Mouse (Mus musculus): Measurements from ENCODE around the gene H2-Aa. TPM values are rescaled to one million over a fixed set of nuclear protein-coding genes. Genes with fewer than 3 reads are reported as not detected.

Gene H2-Aa
- 35.8 and 41.2 TPM in 2 replicates for polyA plus RNA-seq (2015; fragmentation: Nextera tagmentation; extraction: Ambion mirVana)

- 18% methylated on average over 8 of the region's 8 CpGs for WGBS
- Histone ChIP-seq H3K4me1 (replicated peaks; ENCODE audit: control insufficient read depth, insufficient read depth, low read length) (no peaks in the 10 kb centered on the region), H3K4me2 (replicated peaks; ENCODE audit: low read depth) (no peak within 1 kb of the TSS), H3K27me3 (replicated peaks; ENCODE audit: control insufficient read depth, insufficient read depth, low read length) (no peaks in the 10 kb centered on the region), H3K9me3 (ENCODE audit: control insufficient read depth) (no peaks in the 10 kb centered on the region), H3K9ac (ENCODE audit: low read depth, low read length) (no peak within 1 kb of the TSS), H3K27ac (ENCODE audit: low read depth, low read length) (no peak within 1 kb of the TSS), H3K4me3 (ENCODE audit: low read depth, low read length) (no peak within 1 kb of the TSS), H3K36me3 (ENCODE audit: control insufficient read depth, insufficient read depth) (no peaks in the 10 kb centered on the region)
- TF ChIP-seq CTCF (IDR thresholded peaks at IDR 0.05; ENCODE audit: low read depth): no peak
- peak; percentile 69 for ATAC-seq
Measured at GRCm38 (mm10) chr17:34287648-34288047, at the start of gene H2-Aa. Gene H2-Aa (minus strand): TSS chr17:34287823.

DNA sequence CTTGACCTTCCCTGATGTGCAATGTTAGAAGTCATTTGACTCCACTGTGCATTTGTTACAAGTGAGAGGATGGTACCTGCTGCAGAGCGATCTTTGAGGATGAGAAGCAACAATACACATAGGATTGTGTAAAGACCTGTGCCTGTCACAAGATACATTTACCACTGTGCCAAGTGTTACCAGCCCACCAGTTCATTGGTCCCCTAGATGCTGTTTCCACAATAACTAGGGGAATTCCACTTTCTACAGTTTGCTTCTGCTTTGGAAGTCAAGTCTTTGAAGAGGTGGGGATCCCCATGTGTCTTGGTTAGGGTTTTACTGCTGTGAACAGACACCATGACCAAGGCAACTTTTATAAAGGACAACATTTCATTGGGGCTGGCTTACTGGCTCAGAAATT, 43.6 kb upstream of the H2-Aa start:
- TF ChIP-seq CTCF (IDR thresholded peaks at IDR 0.05; ENCODE audit: low read depth): no peak
- Histone ChIP-seq H3K4me3 (ENCODE audit: low read depth, low read length) (no peak overlapping the region), H3K9ac (ENCODE audit: low read depth, low read length) (no peak overlapping the region), H3K27ac (ENCODE audit: low read depth, low read length) (no peak overlapping the region), H3K4me1 (replicated peaks; ENCODE audit: control insufficient read depth, insufficient read depth, low read length) (no peaks in the 10 kb centered on the region), H3K4me2 (replicated peaks; ENCODE audit: low read depth) (no peak overlapping the region), H3K36me3 (ENCODE audit: control insufficient read depth, insufficient read depth) (no peaks in the 10 kb centered on the region), H3K27me3 (replicated peaks; ENCODE audit: control insufficient read depth, insufficient read depth, low read length) (no peaks in the 10 kb centered on the region), H3K9me3 (ENCODE audit: control insufficient read depth) (no peaks in the 10 kb centered on the region)
- ATAC-seq: no peak
- WGBS: 87% methylated on average over 1 of the region's 1 CpGs

DNA sequence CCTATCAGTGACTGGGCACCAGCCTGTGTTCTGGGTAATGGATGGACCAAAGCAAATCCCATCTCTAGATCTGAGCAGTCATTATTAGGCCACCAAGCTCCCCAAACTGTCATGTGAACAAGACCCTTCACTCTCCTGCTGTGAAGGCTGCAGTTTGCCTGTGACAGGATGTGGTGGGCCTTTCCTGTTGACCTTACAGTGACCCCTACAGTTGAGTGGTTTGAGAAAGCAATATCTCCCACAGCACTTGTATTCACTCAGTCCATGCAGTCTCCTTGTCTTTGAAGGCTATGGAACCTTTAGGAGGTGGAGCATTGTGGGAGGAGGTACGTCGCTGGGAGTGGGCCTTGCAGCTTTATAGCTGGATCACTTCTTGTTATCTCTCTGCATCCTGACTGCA, 42.2 kb upstream of the H2-Aa start:
- WGBS: 63% methylated on average over 2 of the region's 2 CpGs
- Histone ChIP-seq H3K9ac (ENCODE audit: low read depth, low read length) (no peak overlapping the region), H3K4me2 (replicated peaks; ENCODE audit: low read depth) (no peak overlapping the region), H3K4me3 (ENCODE audit: low read depth, low read length) (no peak overlapping the region), H3K9me3 (ENCODE audit: control insufficient read depth) (no peaks in the 10 kb centered on the region), H3K36me3 (ENCODE audit: control insufficient read depth, insufficient read depth) (no peaks in the 10 kb centered on the region), H3K27ac (ENCODE audit: low read depth, low read length) (no peak overlapping the region), H3K27me3 (replicated peaks; ENCODE audit: control insufficient read depth, insufficient read depth, low read length) (no peaks in the 10 kb centered on the region), H3K4me1 (replicated peaks; ENCODE audit: control insufficient read depth, insufficient read depth, low read length) (no peaks in the 10 kb centered on the region)
- TF ChIP-seq CTCF (IDR thresholded peaks at IDR 0.05; ENCODE audit: low read depth): no peak
- ATAC-seq: no peak

- TF ChIP-seq CTCF (IDR thresholded peaks at IDR 0.05; ENCODE audit: low read depth): no peak
- no peaks in the 10 kb centered on the region for H3K27me3 ChIP-seq (replicated peaks; ENCODE audit: control insufficient read depth, insufficient read depth, low read length)
- H3K9me3 ChIP-seq (ENCODE audit: control insufficient read depth): no peaks in the 10 kb centered on the region
- no peaks in the 10 kb centered on the region for H3K4me1 ChIP-seq (replicated peaks; ENCODE audit: control insufficient read depth, insufficient read depth, low read length)
- WGBS: 73% methylated on average over 3 of the region's 3 CpGs
- H3K4me3 ChIP-seq (ENCODE audit: low read depth, low read length): no peak overlapping the region
- H3K9ac ChIP-seq (ENCODE audit: low read depth, low read length): no peak overlapping the region
- no peaks in the 10 kb centered on the region for H3K36me3 ChIP-seq (ENCODE audit: control insufficient read depth, insufficient read depth)
- H3K4me2 ChIP-seq (replicated peaks; ENCODE audit: low read depth): no peak overlapping the region
- H3K27ac ChIP-seq (ENCODE audit: low read depth, low read length): no peak overlapping the region
- ATAC-seq: no peak
Measured at GRCm38 (mm10) chr17:34326373-34326772, 38.8 kb upstream of the H2-Aa start.

DNA sequence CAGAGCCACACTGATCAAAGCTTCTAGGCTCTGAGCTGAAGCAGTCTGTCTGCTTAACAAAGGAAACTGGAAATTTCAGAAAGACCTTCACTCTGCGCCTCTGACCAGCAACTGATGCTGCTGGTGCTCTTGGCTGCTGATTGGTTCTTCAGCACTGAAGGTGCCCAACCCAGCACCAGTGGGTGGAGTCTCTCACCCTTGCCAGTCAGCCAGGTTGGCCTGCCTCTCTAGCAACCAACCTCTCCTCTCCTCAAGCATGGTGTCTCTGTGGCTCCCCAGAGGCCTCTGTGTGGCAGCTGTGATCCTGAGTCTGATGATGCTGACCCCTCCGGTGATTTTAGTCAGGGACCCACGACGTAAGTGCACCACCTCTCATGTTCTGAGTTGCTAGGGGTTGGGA, 37.8 kb upstream of the H2-Aa start, which contains the start of gene H2-Eb2:
TSS of gene H2-Eb2 (plus strand) at position 230 of the 400 bp plus-strand sequence.
- Histone ChIP-seq H3K4me3 (ENCODE audit: low read depth, low read length) (no peak within 1 kb of the TSS), H3K9ac (ENCODE audit: low read depth, low read length) (no peak within 1 kb of the TSS), H3K4me2 (replicated peaks; ENCODE audit: low read depth) (no peak within 1 kb of the TSS), H3K4me1 (replicated peaks; ENCODE audit: control insufficient read depth, insufficient read depth, low read length) (no peaks in the 10 kb centered on the region), H3K27ac (ENCODE audit: low read depth, low read length) (no peak within 1 kb of the TSS), H3K27me3 (replicated peaks; ENCODE audit: control insufficient read depth, insufficient read depth, low read length) (no peaks in the 10 kb centered on the region), H3K9me3 (ENCODE audit: control insufficient read depth) (no peaks in the 10 kb centered on the region), H3K36me3 (ENCODE audit: control insufficient read depth, insufficient read depth) (no peaks in the 10 kb centered on the region)
- ATAC-seq: no peak
- 54% methylated on average over 4 of the region's 4 CpGs for WGBS
- no peak for TF ChIP-seq CTCF (IDR thresholded peaks at IDR 0.05; ENCODE audit: low read depth)

DNA sequence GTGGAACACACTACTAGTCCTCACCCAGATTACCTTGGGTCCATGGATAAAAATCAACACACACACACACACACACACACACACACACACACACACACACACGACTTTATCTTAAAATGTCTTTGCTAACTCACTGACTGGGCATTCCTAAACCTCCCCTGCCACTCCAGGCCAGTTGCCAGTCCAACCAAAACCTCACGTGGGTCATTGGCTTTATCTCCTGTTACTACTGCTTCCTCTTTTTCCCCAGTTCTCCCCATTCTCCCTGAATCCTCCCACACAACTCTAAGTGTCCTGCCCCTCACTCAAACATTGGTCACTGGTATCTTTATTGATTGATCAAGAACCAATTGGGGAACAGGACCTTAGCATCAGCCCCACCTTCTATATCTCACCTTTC, 29.7 kb upstream of the H2-Aa start:
- no peak overlapping the region for H3K4me2 ChIP-seq (replicated peaks; ENCODE audit: low read depth)
- no peak overlapping the region for H3K4me3 ChIP-seq (ENCODE audit: low read depth, low read length)
- no peaks in the 10 kb centered on the region for H3K4me1 ChIP-seq (replicated peaks; ENCODE audit: control insufficient read depth, insufficient read depth, low read length)
- no peak for ATAC-seq
- 42% methylated on average over 2 of the region's 2 CpGs for WGBS
- H3K9me3 ChIP-seq (ENCODE audit: control insufficient read depth): no peaks in the 10 kb centered on the region
- TF ChIP-seq CTCF (IDR thresholded peaks at IDR 0.05; ENCODE audit: low read depth): no peak
- no peaks in the 10 kb centered on the region for H3K36me3 ChIP-seq (ENCODE audit: control insufficient read depth, insufficient read depth)
- no peaks in the 10 kb centered on the region for H3K27me3 ChIP-seq (replicated peaks; ENCODE audit: control insufficient read depth, insufficient read depth, low read length)
- H3K9ac ChIP-seq (ENCODE audit: low read depth, low read length): no peak overlapping the region
- no peak overlapping the region for H3K27ac ChIP-seq (ENCODE audit: low read depth, low read length)

DNA sequence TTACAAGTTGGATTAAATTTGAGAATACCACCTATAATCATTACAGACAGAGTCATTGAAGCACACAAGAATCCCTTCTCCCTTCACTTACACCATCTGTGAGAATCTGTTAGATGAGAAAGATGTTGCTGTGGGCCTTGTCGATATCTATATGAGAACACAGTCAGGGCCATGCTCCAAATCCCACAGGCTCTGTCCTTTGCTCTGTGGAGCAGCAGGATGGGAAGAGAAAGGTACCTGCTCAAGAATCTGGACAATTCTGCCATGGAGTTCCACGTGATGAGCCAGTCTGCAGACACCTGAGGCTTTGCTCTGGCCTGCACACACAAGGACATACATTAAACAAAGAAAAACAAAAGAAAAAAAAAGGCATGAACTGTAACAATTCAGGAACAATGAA, 29.1 kb upstream of the H2-Aa start:
- Histone ChIP-seq H3K4me3 (ENCODE audit: low read depth, low read length) (no peak overlapping the region), H3K27me3 (replicated peaks; ENCODE audit: control insufficient read depth, insufficient read depth, low read length) (no peaks in the 10 kb centered on the region), H3K9ac (ENCODE audit: low read depth, low read length) (no peak overlapping the region), H3K4me2 (replicated peaks; ENCODE audit: low read depth) (no peak overlapping the region), H3K9me3 (ENCODE audit: control insufficient read depth) (no peaks in the 10 kb centered on the region), H3K36me3 (ENCODE audit: control insufficient read depth, insufficient read depth) (no peaks in the 10 kb centered on the region), H3K27ac (ENCODE audit: low read depth, low read length) (no peak overlapping the region), H3K4me1 (replicated peaks; ENCODE audit: control insufficient read depth, insufficient read depth, low read length) (no peaks in the 10 kb centered on the region)
- no peak for TF ChIP-seq CTCF (IDR thresholded peaks at IDR 0.05; ENCODE audit: low read depth)
- 72% methylated on average over 2 of the region's 2 CpGs for WGBS
- no peak for ATAC-seq

Data from intestine, postnatal 0 days (tissue).